Mouse (Mus musculus): Measurements from ENCODE around the gene Lrrtm3.

Gene Lrrtm3

GRCm38 (mm10) chr10:64041892-64042291, 48.2 kb downstream of the Lrrtm3 start:
- no peak for DNase-seq (ENCODE audit: low spot score)

GRCm38 (mm10) chr10:64041218-64041617, 48.9 kb downstream of the Lrrtm3 start:
- no peak for DNase-seq (ENCODE audit: low spot score)

- no peak for DNase-seq (ENCODE audit: low spot score)
These were observed 50.1 kb downstream of the Lrrtm3 start for GRCm38 (mm10) chr10:64039760-64040535.

- no peak for DNase-seq (ENCODE audit: low spot score)
These were observed 59.2 kb downstream of the Lrrtm3 start for GRCm38 (mm10) chr10:64030901-64031300.

- no peak for DNase-seq (ENCODE audit: low spot score)
These were observed 66.7 kb downstream of the Lrrtm3 start for GRCm38 (mm10) chr10:64023340-64023739.

GRCm38 (mm10) chr10:64020347-64020746, 69.7 kb downstream of the Lrrtm3 start:
- no peak for DNase-seq (ENCODE audit: low spot score)

- no peak for DNase-seq (ENCODE audit: low spot score)
These were observed 88.1 kb downstream of the Lrrtm3 start for GRCm38 (mm10) chr10:64001996-64002395.

GRCm38 (mm10) chr10:64001531-64001930, 88.5 kb downstream of the Lrrtm3 start:
- DNase-seq (ENCODE audit: low spot score): no peak

- DNase-seq (ENCODE audit: low spot score): no peak
These were observed 95.8 kb downstream of the Lrrtm3 start for GRCm38 (mm10) chr10:63994251-63994650.

- no peak for DNase-seq (ENCODE audit: low spot score)
These were observed 104.5 kb downstream of the Lrrtm3 start for GRCm38 (mm10) chr10:63985576-63985975.

- DNase-seq (ENCODE audit: low spot score): no peak
These were observed 110.7 kb downstream of the Lrrtm3 start for GRCm38 (mm10) chr10:63979410-63979809.

- no peak for DNase-seq (ENCODE audit: low spot score)
These were observed 111.1 kb downstream of the Lrrtm3 start for GRCm38 (mm10) chr10:63978969-63979368.

- no peak for DNase-seq (ENCODE audit: low spot score)
These were observed 111.5 kb downstream of the Lrrtm3 start for GRCm38 (mm10) chr10:63978535-63978934.

- no peak for DNase-seq (ENCODE audit: low spot score)
These were observed 112.0 kb downstream of the Lrrtm3 start for GRCm38 (mm10) chr10:63978101-63978500.

- DNase-seq (ENCODE audit: low spot score): no peak
These were observed 117.8 kb downstream of the Lrrtm3 start for GRCm38 (mm10) chr10:63972300-63972699.

GRCm38 (mm10) chr10:63954308-63954930, 135.7 kb downstream of the Lrrtm3 start:
- DNase-seq (ENCODE audit: low spot score): peak; percentile 64

- DNase-seq (ENCODE audit: low spot score): no peak
These were observed 138.6 kb downstream of the Lrrtm3 start for GRCm38 (mm10) chr10:63951481-63951880.

GRCm38 (mm10) chr10:63950867-63951266, 139.2 kb downstream of the Lrrtm3 start:
- no peak for DNase-seq (ENCODE audit: low spot score)

GRCm38 (mm10) chr10:63947266-63947665, 142.8 kb downstream of the Lrrtm3 start:
- no peak for DNase-seq (ENCODE audit: low spot score)

- no peak for DNase-seq (ENCODE audit: low spot score)
These were observed 144.5 kb downstream of the Lrrtm3 start for GRCm38 (mm10) chr10:63945534-63945933.

GRCm38 (mm10) chr10:63933946-63934345, 156.1 kb downstream of the Lrrtm3 start:
- no peak for DNase-seq (ENCODE audit: low spot score)

- no peak for DNase-seq (ENCODE audit: low spot score)
These were observed 162.7 kb downstream of the Lrrtm3 start, which contains the start of gene Gm10118 for GRCm38 (mm10) chr10:63927334-63927733. Gene Gm10118 (minus strand): TSS chr10:63927434.

- DNase-seq (ENCODE audit: low spot score): no peak
These were observed 181.2 kb downstream of the Lrrtm3 start for GRCm38 (mm10) chr10:63908878-63909277.

- DNase-seq (ENCODE audit: low spot score): no peak
These were observed 190.2 kb downstream of the Lrrtm3 start for GRCm38 (mm10) chr10:63899891-63900290.
